Mouse (Mus musculus): ENCODE measurements at regions not wholly inside any gene's neighbourhood (a gene's known extent, or its start where the extent isn't known, plus 50 kb on each side); places are given as distances from the start of the nearest gene placed in this dataset.

- TF ChIP-seq POLR2A (IDR thresholded peaks at IDR 0.05; ENCODE audit: borderline replicate concordance, low read depth, low read length): no peak
- TF ChIP-seq CTCF (IDR thresholded peaks at IDR 0.05; ENCODE audit: low read depth, low read length): no peak
Observed at GRCm38 (mm10) chr11:19611217-19611616, 313.0 kb upstream of the Spred2 start.

Data from bone marrow macrophage, adult 2 months (primary cell).